Mouse (Mus musculus) kidney, adult 2 months (tissue): ENCODE data around the gene Fbln7.

ENCODE experiments used
- CTCF ChIP-seq: fragments of 200-500 bp; conservative IDR thresholded peaks from 2 replicates; pipeline ENCODE4 v1.5.1; 2011; ENCODE audit warnings: low read depth, mild to moderate bottlenecking, control low read depth, low read length, moderate library complexity, mixed read lengths; ENCODE audit not compliant: insufficient read depth, insufficient read length
- POLR2A ChIP-seq: fragments of 200-500 bp; IDR thresholded peaks from one replicate; pipeline ENCODE4 v1.6.1; 2011; ENCODE audit warnings: low read depth, low read length, control low read depth

- no peak for TF ChIP-seq CTCF
- TF ChIP-seq POLR2A, result no peak
These were observed 25.2 kb downstream of the Fbln7 start for GRCm38 (mm10) chr2:128887866-128888550.
